Mouse (Mus musculus) mouse embryonic stem cell (cell line): ENCODE data around the gene Ppil6.

Source experiments
- in situ Hi-C, 2 experiments: fragments of 300-500 bp; cut with MboI; formaldehyde crosslinking; loops; 1 replicate in 1 of 2; 3 replicates in 1 of 2; pipeline ENCODE4 v1.14.3; 2019 to 2020; ENCODE audit warnings: low sequenced_read_pairs in 2 of 2, low pct_unique_long_range_greater_than_20kb in 1 of 2, mixed read lengths in 1 of 2; ENCODE audit not compliant: unreplicated experiment in 1 of 2

Ppil6 gene

DNA sequence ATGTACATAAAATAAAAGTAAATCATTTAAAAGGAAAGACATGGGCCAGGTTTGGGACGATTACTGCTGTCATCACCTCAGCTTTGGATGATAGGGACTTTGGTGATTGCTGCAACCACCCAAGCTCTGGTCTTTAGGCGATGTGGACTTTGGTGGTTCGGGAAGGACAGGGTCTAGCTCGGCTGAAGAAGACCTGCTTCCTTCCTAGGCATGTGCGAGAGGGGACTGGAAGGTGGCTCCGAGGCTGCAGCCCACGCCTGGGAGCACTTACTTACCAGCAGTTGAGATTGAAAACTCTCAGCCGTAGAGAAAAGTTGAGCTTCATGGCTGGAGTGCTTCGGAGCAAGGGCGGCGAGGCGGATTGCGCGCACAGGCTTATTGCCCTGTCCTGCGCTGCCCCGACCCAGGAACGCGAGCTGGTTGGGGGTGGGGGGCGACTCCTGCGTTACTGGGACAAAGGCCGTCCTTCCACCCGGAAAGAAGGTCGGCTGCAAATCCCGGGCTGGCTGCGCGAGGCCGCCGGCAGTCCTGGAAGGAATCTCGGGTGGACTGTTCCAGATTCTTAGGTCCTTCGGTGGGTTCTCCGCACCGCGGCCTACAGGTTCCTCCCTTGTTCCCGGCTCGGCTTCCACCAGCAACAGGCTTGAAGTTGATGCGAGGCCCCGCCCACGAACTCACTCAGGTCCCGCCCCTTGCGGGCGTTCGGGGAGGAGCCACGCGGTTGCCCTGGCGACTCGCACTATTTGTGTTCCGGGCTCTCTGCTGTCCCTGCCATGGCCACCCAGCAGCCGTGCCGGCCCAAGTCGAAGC is at the start of gene Ppil6, which contains the start of gene Smpd2:
Gene Ppil6 (plus strand): TSS at position 732 of the 810 bp plus-strand sequence.
Gene Smpd2 (minus strand): TSS at position 662 of the 810 bp plus-strand sequence.
- in situ Hi-C loops, result loop anchor here in 1 of 2 experiments (10.0 kb wide), 1 partner anchor 195 kb away; no protein-coding TSS in a partner anchor

DNA sequence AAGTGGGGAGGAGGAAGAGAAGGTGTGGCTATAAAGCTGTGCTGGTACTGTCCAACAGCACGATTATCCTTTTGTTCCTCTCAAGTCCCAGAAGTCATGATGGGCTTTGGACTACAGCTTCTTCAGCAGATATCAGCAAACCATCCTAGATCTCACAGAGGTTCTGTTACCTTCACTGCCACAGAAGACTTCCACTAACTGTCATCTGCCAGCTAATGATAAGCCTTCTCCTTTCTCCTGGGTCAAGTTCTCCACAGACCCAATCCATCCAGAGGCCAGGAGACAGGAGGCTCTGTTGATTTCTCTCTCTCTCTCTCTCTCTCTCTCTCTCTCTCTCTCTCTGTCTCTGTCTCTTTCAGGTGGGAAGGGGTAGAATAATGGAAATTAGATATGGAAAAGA is 42.0 kb upstream of the Ppil6 start:
- in situ Hi-C loops, result no loop called here

GRCm38 (mm10) chr10:41449684-41450083 is 40.6 kb upstream of the Ppil6 start:
- in situ Hi-C loops, result no loop called here

DNA sequence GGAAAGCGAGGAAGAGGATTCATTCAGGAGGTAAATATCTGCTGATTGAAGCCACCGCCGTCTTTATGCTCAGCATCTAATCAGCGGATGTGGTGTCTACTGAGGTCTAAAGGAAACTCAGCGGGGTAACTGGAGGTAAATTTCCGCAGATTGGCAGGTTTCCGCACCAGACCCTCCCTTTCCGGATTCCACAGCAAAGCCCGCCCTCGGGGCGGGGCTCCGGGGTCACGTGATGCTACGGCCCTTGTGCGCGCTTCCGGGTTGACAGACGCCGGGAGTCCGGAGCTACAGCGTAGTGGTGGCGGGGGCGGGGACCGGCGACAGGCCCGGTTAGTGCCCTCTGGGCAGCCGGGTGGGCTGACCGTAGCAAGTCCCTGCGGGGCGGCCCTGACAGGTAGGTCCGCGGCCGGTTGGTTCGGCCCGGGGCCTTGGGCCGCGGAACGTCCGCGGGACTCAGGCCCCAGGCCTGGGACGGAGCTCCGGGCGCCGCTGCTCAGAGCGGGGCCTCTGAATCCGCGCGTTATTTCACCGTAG is 40.0 kb upstream of the Ppil6 start, which contains the start of gene Zbtb24:
Gene Zbtb24 (plus strand): TSS at position 247 of the 534 bp plus-strand sequence.
- in situ Hi-C loops, result no loop called here

DNA sequence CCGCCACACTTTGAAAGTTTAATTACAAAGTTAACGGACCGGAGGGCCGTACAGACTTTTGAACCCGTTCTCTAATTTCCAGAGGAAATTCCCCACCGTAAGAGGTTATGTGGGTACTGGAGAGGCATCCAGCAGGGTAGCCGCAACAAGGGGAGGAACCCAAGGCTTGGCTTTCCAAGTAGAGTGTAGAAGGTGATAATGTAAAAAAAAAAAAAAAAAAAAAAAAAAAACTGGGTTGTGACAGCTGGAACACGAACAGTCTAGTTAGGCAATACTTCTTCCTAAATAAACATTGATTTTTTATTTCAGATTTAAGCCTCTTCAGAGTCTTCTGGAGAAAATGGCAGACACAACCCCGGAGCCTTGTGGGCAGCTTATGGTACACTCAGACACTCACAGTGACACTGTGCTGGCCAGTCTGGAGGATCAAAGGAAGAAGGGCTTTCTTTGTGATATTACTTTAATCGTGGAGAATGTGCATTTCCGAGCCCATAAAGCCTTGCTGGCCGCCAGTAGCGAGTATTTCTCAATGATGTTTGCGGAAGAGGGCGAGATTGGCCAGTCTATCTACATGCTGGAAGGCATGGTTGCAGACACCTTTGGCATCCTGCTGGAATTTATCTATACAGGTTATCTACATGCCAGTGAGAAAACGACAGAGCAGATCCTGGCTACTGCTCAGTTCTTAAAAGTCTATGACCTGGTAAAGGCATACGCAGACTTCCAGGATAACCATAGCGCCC is 39.3 kb upstream of the Ppil6 start:
- in situ Hi-C loops, result no loop called here

DNA sequence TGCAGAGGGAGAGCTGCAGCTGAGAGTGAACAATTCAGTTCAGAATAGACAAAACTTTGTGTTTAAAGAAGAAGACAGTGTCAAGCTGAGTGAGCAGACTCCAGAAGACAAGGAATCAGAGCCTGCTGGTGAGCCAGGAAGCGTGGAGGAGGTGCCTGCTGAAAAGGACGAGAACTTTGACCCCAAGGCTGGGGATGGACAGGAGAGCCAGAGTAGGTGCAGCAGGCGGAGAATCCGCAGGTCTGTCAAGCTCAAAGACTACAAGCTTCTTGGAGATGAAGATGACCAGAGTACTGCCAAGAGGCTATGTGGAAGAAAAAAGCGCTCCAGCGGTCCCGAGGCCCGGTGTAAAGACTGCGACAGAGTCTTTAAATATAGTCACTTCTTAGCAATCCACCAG is 38.6 kb upstream of the Ppil6 start:
- in situ Hi-C loops, result no loop called here

DNA sequence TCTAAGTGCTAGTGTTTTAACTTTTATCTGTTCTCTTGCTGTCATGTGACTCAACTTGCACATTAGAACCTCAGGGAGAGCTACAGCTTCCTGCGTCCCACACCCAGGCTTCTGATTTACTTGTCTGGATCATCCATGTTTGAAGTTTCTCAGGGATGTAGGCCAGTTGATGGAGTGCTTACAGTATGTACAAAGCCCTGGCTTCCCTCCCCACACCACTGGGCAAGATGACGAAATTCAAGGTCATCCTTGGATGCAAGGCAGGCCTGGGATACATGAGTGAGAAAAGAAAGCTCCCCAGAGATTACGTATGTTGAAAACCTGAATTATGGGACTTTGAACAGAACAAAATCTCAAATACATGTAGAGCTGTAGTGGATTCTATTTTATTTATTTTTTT is 37.4 kb upstream of the Ppil6 start:
- in situ Hi-C loops, result no loop called here

DNA sequence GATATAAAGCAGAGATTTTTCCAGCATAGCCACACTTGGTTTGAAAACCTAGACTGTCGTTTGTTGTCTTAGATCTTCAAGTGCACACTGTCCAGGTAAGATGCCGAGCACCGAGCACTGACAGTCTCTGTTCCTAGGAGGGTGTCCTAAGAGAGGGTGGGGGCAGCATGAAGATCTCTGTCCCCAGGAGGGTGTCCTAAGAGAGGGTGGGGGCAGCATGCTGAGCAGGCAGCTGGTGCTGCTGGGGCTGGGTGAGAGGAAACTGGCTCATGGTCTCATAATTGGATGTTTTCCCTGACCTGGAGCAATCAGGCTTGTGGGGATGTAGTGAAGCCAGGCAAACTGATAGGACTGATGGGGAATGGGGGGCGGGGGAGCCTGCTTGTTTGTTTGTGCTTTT is 30.2 kb upstream of the Ppil6 start:
- in situ Hi-C loops, result no loop called here

- in situ Hi-C loops, result no loop called here
Observed at GRCm38 (mm10) chr10:41460501-41460900, 29.7 kb upstream of the Ppil6 start.

DNA sequence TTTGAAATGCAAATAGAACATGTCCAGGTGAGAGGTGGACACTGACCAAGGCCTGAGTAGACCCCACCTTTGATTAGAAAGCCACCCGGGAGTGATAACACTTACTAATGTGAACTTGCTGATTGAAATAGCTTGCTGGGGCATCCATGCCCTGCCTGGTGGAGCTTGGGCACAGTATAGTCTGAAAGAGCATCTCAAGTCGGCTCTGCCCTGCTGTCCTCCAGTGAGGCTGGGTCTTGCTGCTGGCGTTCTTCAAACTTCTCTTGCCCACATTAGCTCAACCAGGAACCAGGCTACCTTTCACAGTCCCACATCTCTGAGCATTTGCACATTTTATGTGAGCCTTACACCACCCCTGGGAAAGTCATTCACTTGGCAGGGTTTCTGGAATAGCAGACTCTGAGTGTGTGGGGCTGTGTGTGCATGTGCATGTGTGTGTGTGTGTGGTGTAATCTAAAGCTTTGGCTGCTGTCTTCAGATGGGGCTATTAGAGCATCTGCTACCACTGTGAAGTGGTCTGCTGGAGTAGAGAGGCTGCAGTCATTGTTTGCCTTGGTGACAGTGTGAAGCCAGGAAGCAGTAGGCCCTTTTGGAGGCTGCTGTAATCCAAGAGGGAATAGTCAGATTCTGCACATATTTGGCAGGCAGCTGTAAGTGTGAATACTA is 29.0 kb upstream of the Ppil6 start:
- in situ Hi-C loops, result no loop called here

DNA sequence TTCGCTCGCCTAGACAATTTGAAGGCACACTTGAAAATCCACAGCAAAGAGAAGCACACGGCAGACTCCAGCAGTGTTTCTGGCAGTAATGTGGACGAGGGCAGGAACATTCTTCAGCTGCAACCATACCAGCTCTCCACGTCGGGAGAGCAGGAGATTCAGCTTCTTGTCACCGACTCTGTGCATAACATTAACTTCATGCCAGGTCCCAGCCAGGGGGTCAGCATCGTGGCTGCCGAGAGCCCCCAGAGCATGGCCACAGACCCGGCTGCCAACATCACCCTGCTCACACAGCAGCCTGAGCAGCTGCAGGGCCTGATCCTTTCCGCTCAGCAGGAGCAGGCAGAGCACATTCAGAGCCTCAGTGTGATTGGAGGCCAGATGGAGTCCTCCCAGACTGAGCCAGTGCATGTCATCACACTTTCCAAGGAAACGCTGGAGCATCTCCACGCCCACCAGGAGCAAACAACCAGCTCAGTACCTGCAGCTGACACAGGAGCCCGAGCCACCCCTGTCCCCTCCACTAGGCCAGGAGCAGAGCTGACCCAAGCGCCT is 25.8 kb upstream of the Ppil6 start:
- in situ Hi-C loops, result no loop called here

DNA sequence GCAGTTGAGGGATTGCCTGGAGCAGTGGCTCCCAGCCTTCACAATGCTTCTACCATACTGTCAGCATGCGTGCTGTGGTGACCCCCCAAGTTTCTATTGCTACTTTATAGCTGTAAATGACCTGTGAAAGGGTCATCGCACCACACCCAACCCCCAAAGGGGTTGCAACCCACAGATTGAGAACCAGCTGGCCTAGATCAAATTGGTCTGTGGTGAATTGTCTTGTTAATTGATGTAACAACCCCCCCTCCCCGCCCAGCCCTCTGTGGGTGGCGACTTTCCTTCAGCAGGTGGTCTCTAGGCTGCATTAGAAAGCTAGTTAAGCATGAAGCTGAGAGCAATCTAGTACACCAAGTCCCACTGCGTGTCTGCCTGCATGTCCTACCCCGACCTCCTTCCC is 22.9 kb upstream of the Ppil6 start:
- in situ Hi-C loops, result no loop called here

DNA sequence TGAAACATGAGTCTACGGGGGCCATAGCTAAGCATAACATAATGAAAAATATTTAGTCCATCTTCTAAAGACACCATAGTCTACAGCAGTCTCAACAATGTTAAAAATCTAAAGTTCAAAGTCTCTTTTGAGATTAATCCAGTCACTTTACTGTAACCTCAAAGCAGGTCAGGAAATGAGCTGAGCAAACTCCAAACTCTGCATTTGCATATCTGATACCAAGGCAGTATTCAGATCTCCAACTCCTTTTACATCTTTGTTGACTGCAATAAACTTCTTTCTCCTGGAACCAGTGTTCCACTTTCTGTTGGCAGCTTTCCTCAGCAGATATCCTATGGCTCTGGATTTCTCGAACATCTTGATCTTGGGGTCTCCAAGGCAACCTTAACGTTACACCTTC is 19.5 kb upstream of the Ppil6 start:
- in situ Hi-C loops, result no loop called here

DNA sequence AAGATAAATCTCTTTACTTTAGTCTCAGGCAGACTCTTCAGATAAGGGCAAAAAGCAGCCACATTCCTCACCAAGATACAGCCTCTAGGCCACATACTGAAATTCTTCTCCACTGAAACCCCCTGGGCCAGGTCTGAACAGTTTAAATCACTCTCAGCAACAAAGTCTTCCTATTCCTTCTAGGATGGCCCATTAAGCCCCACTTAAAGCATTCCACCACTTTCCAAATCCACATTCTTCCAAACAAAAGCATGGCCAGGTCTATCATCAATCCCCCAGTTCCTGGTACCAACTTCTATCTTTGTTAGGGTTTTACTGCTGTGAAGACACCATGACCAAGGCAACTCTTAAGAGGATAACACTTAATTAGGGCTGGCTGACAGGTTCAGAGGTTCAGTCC is 17.7 kb upstream of the Ppil6 start:
- in situ Hi-C loops, result no loop called here

GRCm38 (mm10) chr10:41472962-41473481 is 17.2 kb upstream of the Ppil6 start:
- in situ Hi-C loops, result no loop called here

GRCm38 (mm10) chr10:41473782-41474468 is 16.3 kb upstream of the Ppil6 start:
- in situ Hi-C loops, result no loop called here

GRCm38 (mm10) chr10:41474981-41475391 is 15.3 kb upstream of the Ppil6 start:
- in situ Hi-C loops, result no loop called here
